Mouse (Mus musculus) heart, postnatal 0 days (tissue): ENCODE measurements around the gene Cdcp1.

Experiments
- CTCF ChIP-seq: IDR thresholded peaks from 2 replicates; pipeline ENCODE4 v1.5.1; 2016; ENCODE audit warnings: antibody characterized with exemption, control low read depth, low read depth
- EP300 ChIP-seq: IDR thresholded peaks from 2 replicates; pipeline ENCODE4 v1.6.1; 2016; ENCODE audit warnings: antibody characterized with exemption, low read depth

DNA sequence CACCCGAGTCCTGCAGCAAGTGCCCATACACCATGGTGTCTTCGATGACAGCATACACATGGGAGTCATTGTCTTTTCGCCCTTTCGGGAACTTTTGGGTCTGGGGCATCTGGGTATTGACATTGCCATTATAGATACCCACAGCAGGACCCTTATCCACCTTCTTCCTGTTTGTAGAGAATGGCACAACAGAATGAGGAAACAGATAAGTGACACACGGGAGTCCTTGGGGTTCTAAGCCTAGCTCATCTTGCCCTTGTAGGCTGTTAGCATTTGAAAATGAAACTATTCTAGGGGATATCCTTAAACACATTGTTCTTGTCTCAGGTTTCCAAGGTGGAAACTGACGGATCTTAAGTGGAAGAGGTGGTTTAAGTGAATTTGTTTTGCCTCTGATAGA lies 42.1 kb downstream of the Cdcp1 start:
- TF ChIP-seq EP300 (no peak), CTCF (no peak)
